In the genomic region with DNA sequence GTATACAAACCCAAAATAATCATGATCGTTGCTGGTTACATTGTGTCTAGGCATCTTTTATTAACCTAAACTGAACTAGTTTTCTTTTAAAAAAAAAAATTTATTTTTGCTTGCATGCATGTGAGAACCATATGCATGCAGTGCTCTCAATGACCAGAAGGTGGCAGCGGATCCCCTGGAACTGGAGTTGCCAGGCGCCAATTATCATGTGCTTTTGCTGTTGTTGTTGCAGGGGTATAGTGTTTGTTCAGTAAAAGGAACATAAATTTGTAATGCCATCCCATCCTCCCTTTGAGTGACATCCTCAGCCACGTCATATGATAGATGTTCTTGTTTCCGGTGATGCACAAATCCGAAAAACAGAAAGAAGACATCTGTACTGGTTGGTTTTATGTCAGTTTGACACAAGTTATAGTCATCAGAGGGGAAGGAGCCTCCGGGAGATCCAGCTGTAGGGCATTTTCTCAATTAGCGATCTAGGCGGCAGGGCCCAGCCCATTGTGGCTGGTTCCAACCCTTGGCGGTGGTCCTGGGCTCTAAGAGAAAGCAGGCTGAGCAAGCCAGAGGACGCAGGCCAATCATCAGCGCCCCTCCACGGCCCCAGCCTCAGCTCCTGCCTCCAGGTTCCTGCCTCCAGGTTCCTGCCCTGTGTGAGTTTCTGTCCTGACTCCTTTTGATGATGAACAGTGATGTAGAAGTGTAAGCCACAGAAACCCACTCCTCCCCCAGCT, we compare ENCODE assay signal across 10 mouse cellular contexts. TPM values are rescaled to one million over a fixed set of nuclear protein-coding genes. Genes with fewer than 3 reads are reported as not detected.
DNase-seq lines count a peak whose midpoint lies in the region; ATAC-seq and TF ChIP-seq lines count a peak whose summit lies in the region.
"Had no signal": no experiment of that assay in that cellular context is flagged by ENCODE, and none has a peak within 500 bp of the region (broad histone marks: within the 10 kb centered on the region; RNA-seq: fewer than 3 reads in every experiment).

No protein-coding gene starts in this region.

- no peak for TF ChIP-seq EP300 in lung, postnatal 0 days (IDR thresholded peaks at IDR 0.05)

- H3K4me2 ChIP-seq in lung, postnatal 0 days (replicated peaks; ENCODE audit: low read depth, low read length) = no peak overlapping the region
- H3K4me2 ChIP-seq: heart, embryonic 13.5 days; stomach, embryonic 15.5 days had no signal

- peak overlapping the region; percentile 60 for H3K27ac ChIP-seq in gastrocnemius, adult 2 months
- no peak overlapping the region for H3K27ac ChIP-seq in lung, postnatal 0 days (ENCODE audit: low read length)
- H3K27ac ChIP-seq: heart, embryonic 13.5 days; stomach, embryonic 15.5 days had no signal

- intact Hi-C loops in gastrocnemius, adult 2 months (cut with DNase I) = loop anchor here (1.0 to 10.0 kb wide), 3 partner anchors 496 to 988 kb away; no protein-coding TSS in a partner anchor

- 49% methylated on average over 13 of the region's 13 CpGs for WGBS in lung, postnatal 0 days

- no peaks in the 10 kb centered on the region for H3K9me3 ChIP-seq in lung, postnatal 0 days (ENCODE audit: low read length)
- H3K9me3 ChIP-seq: heart, embryonic 13.5 days; stomach, embryonic 15.5 days had no signal

- ATAC-seq in lung, postnatal 0 days = no peak

- no peak overlapping the region for H3K9ac ChIP-seq in lung, postnatal 0 days (replicated peaks; ENCODE audit: low read depth)
- H3K9ac ChIP-seq: heart, embryonic 13.5 days; stomach, embryonic 15.5 days had no signal

- no peaks in the 10 kb centered on the region for H3K27me3 ChIP-seq in lung, postnatal 0 days (replicated peaks; ENCODE audit: insufficient read depth, low read length)

- no peaks in the 10 kb centered on the region for H3K36me3 ChIP-seq in lung, postnatal 0 days (ENCODE audit: insufficient read depth, low read length)
- H3K36me3 ChIP-seq: heart, embryonic 13.5 days; stomach, embryonic 15.5 days had no signal

- H3K4me1 ChIP-seq in lung, postnatal 0 days (ENCODE audit: insufficient read depth, low read depth, low read length) = no peaks in the 10 kb centered on the region; the same call in 1 of the 2 replicates

- peak; percentile 99 for TF ChIP-seq CTCF in gastrocnemius, adult 2 months (IDR thresholded peaks at IDR 0.05)
- peak; percentile 97 for TF ChIP-seq CTCF in lung, postnatal 0 days (IDR thresholded peaks at IDR 0.05)

- DNase-seq in A20 (ENCODE audit: low read depth, low spot score) = peak; percentile 84
- peak; percentile 68 for DNase-seq in MN1 (ENCODE audit: low spot score)
- DNase-seq in cerebellum, adult 9-10 months = peak; percentile 83
- DNase-seq in gastrocnemius, adult 2 months = peak; percentile 85
- DNase-seq in kidney, postnatal 36 days = peak; percentile 82 to 92
- peak; percentile 79 for DNase-seq in lung, postnatal 0 days (ENCODE audit: low spot score)
- DNase-seq in right cerebral cortex, postnatal 14 days = peak; percentile 89
- DNase-seq in urinary bladder, postnatal 25 days (ENCODE audit: low spot score) = peak; percentile 74

- no peak overlapping the region for H3K4me3 ChIP-seq in gastrocnemius, adult 2 months
- no peak overlapping the region for H3K4me3 ChIP-seq in lung, postnatal 0 days (ENCODE audit: low read depth, low read length)
- H3K4me3 ChIP-seq: heart, embryonic 13.5 days; stomach, embryonic 15.5 days had no signal

RNA-seq across cellular contexts. Expression of gene Foxo1, which starts 5.5 kb away (rescaled TPM):
- 10 to 100 TPM; 31.2 to 36.6 TPM for total RNA-seq in gastrocnemius, adult 2 months (2021)
- polyA plus RNA-seq in lung, postnatal 0 days (2015; fragmentation: Nextera tagmentation; extraction: Ambion mirVana) = 6.8 and 7.6 TPM in 2 replicates
